Mouse (Mus musculus) embryonic fibroblast, embryonic 13.5 days (primary cell): ENCODE measurements around the gene Wrb.

ENCODE experiments used
- CTCF ChIP-seq: IDR thresholded peaks from 2 replicates; pipeline ENCODE4 v1.5.1; 2011; ENCODE audit warnings: mild to moderate bottlenecking, control low read depth, low read length, moderate library complexity, borderline replicate concordance; ENCODE audit not compliant: insufficient read depth
- POLR2A ChIP-seq: IDR thresholded peaks from 2 replicates; pipeline ENCODE4 v1.6.1; 2011; ENCODE audit warnings: low read depth, mild to moderate bottlenecking, control low read depth, low read length, moderate library complexity

GRCm38 (mm10) chr16:96154476-96154875 is 9.3 kb downstream of the Wrb start:
- TF ChIP-seq CTCF (no peak), POLR2A (no peak)
